Mouse (Mus musculus): ENCODE data around the gene Gm10282. TPM values are rescaled to one million over a fixed set of nuclear protein-coding genes. Genes with fewer than 3 reads are reported as not detected.
A peak's percentile ranks its signal among the peaks of the same experiment; 100 is the strongest.

Gm10282 gene
- polyA plus RNA-seq, 1 experiment from 2014 or later = 26.9 TPM

DNA sequence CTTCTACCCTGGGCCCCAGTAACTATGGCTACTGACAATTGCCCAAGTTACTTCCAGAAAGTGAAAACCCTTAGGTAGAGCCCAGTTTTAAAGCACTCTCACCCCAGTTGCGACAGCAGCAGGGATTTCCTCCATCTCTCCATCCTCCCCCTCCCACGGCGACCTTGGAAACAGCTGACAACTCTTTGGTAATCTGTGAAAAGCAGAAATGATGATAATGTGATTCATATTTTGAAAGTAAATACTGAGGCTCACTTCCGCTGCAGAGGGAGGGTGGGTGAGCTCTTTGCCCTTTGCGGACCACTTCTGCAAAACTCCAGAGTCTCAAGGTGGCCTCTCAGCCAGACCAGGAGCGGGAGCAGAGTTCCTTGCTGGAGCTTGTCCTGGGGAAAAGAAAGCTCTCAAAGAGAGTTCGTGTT is 17.4 kb upstream of the Gm10282 start:
- Histone ChIP-seq H3K9ac (no peak overlapping the region), H3K27ac (no peak overlapping the region), H3K9me3 (no peaks in the 10 kb centered on the region), H3K36me3 (no peaks in the 10 kb centered on the region), H3K27me3 (peaks cover 58% of the 10 kb centered on the region), H3K4me3 (no peak overlapping the region), H3K4me2 (no peak overlapping the region), H3K4me1 (peaks cover 16% of the 10 kb centered on the region)
- WGBS = 70% methylated on average over 7 of the region's 7 CpGs
- ATAC-seq (ENCODE audit: insufficient number of reproducible peaks, insufficient read depth, low FRiP score, low TSS enrichment, low read depth) = no peak

DNA sequence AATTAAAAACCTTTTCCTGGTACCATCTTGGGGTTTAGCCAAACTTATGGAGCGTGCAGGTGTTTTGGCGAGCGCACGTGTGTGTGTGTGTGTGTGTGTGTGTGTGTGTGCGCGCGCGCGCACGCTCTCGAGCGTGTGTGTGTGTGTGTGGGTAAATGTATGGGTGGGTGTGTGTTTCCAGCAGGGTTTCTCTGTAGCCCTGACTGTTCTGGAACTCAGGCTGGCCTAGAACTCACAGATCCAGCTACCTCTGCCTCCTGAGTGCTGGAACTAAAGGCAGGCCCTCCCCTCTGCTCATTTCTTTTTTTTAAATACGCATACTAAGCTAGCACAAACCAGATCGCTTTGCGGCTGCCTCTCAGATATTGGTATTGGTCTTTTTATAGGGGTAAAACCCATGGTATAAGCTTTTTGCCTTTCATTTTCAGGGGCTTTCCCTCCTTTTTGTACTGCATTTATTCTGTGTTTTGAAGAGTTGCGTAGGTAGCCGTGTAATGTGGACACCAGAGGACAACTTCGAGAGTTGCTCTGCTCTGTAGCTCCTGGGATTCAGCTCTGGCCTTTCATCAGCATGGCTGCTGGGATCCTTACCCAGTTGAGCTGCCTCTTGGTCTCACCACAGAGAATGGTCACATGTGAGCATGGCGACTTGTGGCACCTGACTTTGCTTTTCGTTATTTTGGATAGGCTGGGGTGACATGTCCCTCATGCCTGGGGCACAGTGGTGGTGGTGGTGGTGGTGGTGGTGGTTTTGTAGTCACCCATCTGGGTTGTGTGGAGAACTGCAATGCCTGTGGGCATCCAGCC is 16.8 kb upstream of the Gm10282 start:
- ATAC-seq (ENCODE audit: insufficient number of reproducible peaks, insufficient read depth, low FRiP score, low TSS enrichment, low read depth) = no peak
- Histone ChIP-seq H3K27ac (no peak overlapping the region), H3K4me2 (peak overlapping the region; percentile 95), H3K4me3 (no peak overlapping the region), H3K27me3 (peaks cover 60% of the 10 kb centered on the region), H3K9ac (no peak overlapping the region), H3K4me1 (peaks cover 16% of the 10 kb centered on the region), H3K9me3 (no peaks in the 10 kb centered on the region), H3K36me3 (no peaks in the 10 kb centered on the region)
- WGBS = 89% methylated on average over 20 of the region's 20 CpGs

DNA sequence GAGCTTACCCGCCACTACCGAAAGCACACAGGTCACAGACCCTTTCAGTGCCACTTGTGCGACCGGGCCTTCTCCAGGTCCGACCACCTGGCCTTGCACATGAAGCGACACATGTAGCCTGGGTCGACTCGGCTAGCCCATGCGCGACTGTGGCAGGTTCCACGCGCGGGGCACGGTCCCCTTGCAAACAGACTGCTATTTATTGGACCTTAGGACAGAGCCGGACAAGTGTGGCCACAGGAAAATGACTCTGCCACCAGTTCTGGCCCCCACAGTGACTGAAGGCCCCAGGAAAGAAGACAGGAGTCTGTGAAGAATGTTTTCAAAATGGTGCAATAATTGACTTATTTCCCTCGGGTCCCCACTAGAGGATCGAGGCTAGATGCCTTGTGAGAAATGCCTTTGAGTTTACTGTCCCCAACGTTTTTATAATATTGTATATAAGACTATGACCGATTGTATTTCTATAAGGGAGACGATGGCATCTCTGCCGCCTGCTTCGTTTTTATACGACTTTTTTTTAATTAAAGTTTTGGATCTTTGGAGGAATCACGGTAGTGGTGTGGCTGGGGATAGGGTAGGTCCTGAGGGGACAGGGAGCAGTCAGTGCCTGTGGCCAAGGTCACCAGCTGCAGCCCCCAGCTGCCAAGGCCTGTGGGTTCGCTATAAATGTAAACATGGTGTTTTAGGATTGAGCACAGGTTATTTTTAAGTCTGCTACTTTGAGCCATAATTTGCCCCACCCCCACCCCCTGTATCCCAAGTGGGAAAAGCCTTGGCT is 15.9 kb upstream of the Gm10282 start:
- Histone ChIP-seq H3K36me3 (no peaks in the 10 kb centered on the region), H3K27me3 (peaks cover 60% of the 10 kb centered on the region), H3K27ac (no peak overlapping the region), H3K4me2 (peak overlapping the region; percentile 95), H3K9me3 (no peaks in the 10 kb centered on the region), H3K4me3 (peak overlapping the region; percentile 59), H3K4me1 (peaks cover 16% of the 10 kb centered on the region), H3K9ac (no peak overlapping the region)
- ATAC-seq (ENCODE audit: insufficient number of reproducible peaks, insufficient read depth, low FRiP score, low TSS enrichment, low read depth) = no peak
- WGBS = 47% methylated on average over 25 of the region's 25 CpGs

DNA sequence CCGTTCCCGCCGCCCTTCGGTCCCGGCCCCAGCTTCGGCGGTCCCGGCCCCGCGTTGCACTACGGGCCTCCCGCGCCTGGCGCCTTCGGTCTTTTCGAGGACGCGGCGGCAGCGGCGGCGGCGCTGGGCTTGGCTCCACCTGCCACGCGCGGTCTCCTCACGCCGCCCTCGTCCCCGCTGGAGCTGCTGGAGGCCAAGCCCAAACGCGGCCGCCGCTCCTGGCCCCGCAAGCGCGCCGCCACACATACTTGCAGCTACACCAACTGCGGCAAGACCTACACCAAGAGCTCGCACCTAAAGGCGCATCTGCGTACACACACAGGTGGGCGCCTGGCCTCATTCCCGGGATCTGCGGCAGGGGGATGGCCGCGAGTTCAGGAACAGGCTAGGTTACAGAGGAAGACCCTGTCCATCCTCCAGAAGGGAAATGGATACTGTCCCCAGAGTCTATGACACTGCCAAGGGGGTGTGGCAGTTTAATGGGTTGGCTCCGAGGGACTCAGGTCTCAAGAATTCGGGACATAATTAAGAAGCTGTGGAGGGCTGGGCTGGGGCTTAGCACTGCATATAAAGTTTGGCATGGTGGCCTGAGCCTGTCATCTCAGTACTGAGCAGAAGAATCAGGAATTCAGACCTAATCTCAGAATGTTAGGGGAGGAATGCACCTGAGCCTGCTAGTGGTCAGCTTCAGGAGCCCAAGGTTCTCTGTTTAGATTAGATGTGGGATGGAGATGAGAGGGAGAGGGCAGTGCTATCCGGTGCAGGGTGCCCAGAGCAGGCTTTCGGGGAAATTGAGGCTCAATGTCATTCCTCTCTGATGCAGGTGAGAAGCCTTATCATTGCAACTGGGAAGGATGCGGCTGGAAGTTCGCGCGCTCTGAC is 15.1 kb upstream of the Gm10282 start:
- H3K4me2 ChIP-seq = peak overlapping the region; percentile 95
- H3K4me3 ChIP-seq = peak overlapping the region; percentile 59
- no peaks in the 10 kb centered on the region for H3K9me3 ChIP-seq
- WGBS = 6% methylated on average over 49 of the region's 55 CpGs
- H3K4me1 ChIP-seq = peaks cover 16% of the 10 kb centered on the region
- no peak for ATAC-seq (ENCODE audit: insufficient number of reproducible peaks, insufficient read depth, low FRiP score, low TSS enrichment, low read depth)
- H3K36me3 ChIP-seq = no peaks in the 10 kb centered on the region
- peak overlapping the region; percentile 72 for H3K9ac ChIP-seq
- H3K27ac ChIP-seq = no peak overlapping the region
- peaks cover 60% of the 10 kb centered on the region for H3K27me3 ChIP-seq

DNA sequence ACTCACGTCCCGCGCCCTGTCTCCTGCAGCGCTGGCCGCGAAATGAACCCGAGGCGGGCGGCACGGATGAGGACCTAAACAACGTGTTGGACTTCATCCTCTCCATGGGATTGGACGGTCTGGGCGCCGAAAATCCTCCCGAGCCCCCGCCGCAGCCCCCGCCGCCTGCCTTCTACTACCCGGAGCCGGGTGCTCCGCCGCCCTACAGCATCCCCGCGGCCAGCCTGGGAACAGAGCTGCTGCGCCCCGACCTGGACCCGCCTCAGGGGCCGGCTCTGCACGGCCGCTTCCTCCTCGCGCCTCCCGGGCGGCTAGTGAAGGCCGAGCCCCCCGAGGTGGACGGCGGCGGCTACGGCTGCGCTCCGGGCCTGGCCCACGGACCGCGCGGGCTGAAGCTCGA is 14.3 kb upstream of the Gm10282 start:
- H3K27ac ChIP-seq = no peak overlapping the region
- H3K4me1 ChIP-seq = peaks cover 16% of the 10 kb centered on the region
- H3K9ac ChIP-seq = peak overlapping the region; percentile 72
- peak overlapping the region; percentile 95 for H3K4me2 ChIP-seq
- WGBS = 2% methylated on average over 34 of the region's 48 CpGs
- H3K36me3 ChIP-seq = no peaks in the 10 kb centered on the region
- ATAC-seq (ENCODE audit: insufficient number of reproducible peaks, insufficient read depth, low FRiP score, low TSS enrichment, low read depth) = no peak
- peaks cover 58% of the 10 kb centered on the region for H3K27me3 ChIP-seq
- no peaks in the 10 kb centered on the region for H3K9me3 ChIP-seq
- H3K4me3 ChIP-seq = peak overlapping the region; percentile 59

DNA sequence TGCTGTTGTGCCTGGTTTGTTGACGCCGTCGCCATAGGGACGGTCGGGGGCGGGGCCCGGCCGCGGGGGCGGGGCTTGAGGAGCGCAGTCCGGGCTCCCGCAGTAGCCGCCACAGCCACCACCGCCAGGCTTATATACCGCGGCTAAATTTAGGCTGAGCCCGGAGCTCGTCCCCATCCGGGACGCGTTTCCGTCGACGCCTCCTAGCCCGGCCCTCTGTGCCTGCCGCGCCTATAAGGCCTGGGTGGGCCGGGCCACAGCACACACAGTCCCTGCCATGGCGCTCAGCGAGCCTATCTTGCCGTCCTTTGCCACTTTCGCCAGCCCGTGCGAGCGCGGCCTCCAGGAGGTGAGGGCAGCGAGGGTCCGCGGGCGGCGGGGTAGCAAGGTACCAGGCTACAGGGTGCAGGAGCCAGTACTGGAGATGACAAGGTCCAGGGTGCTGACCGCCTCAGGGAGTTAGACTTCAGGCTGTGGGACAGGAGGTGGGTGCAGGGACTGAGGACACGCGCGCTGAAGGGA is 13.8 kb upstream of the Gm10282 start, which contains the start of gene Klf2:
TSS of gene Klf2 (plus strand) at position 233 of the 522 bp plus-strand sequence.
- no peaks in the 10 kb centered on the region for H3K9me3 ChIP-seq
- ATAC-seq (ENCODE audit: insufficient number of reproducible peaks, insufficient read depth, low FRiP score, low TSS enrichment, low read depth) = peak; percentile 95
- H3K4me2 ChIP-seq = peak within 1 kb of the TSS; percentile 95
- H3K9ac ChIP-seq = peak within 1 kb of the TSS; percentile 72
- peaks cover 57% of the 10 kb centered on the region for H3K27me3 ChIP-seq
- no peak within 1 kb of the TSS for H3K27ac ChIP-seq
- no peaks in the 10 kb centered on the region for H3K36me3 ChIP-seq
- 0% methylated on average over 46 of the region's 46 CpGs for WGBS
- H3K4me3 ChIP-seq = peak within 1 kb of the TSS; percentile 59
- H3K4me1 ChIP-seq = peaks cover 16% of the 10 kb centered on the region

DNA sequence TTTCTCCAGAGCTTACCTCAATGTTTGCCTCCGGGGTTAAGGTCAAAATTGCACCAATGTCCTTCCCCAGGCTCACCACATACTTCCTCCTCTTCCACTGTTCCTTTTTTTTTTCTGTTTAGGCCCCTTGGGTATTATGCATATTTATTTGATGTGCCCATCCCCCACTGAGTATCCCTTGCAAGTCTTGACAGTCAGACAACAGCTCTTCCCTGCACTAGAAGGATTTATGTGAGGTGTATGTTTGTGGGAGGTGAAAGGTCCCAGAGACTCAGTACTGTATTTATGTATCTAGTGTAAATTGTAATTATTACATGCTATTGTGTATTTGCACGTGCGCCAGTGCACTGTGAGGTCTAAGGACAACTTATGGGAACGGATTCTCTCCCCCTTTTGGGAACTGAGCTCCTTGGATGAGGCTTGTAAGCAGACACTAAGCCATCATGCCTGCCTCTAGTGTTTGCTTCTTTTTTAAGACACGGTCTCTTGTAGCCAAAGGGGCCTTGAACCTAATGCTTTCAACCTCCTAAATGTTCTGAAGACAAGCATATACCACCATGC is 12.8 kb upstream of the Gm10282 start:
- Histone ChIP-seq H3K4me3 (no peak overlapping the region), H3K27ac (no peak overlapping the region), H3K9ac (no peak overlapping the region), H3K4me1 (peaks cover 16% of the 10 kb centered on the region), H3K4me2 (no peak overlapping the region), H3K36me3 (no peaks in the 10 kb centered on the region), H3K9me3 (no peaks in the 10 kb centered on the region), H3K27me3 (peaks cover 48% of the 10 kb centered on the region)
- ATAC-seq (ENCODE audit: insufficient number of reproducible peaks, insufficient read depth, low FRiP score, low TSS enrichment, low read depth) = no peak
- WGBS = 37% methylated on average over 5 of the region's 5 CpGs

DNA sequence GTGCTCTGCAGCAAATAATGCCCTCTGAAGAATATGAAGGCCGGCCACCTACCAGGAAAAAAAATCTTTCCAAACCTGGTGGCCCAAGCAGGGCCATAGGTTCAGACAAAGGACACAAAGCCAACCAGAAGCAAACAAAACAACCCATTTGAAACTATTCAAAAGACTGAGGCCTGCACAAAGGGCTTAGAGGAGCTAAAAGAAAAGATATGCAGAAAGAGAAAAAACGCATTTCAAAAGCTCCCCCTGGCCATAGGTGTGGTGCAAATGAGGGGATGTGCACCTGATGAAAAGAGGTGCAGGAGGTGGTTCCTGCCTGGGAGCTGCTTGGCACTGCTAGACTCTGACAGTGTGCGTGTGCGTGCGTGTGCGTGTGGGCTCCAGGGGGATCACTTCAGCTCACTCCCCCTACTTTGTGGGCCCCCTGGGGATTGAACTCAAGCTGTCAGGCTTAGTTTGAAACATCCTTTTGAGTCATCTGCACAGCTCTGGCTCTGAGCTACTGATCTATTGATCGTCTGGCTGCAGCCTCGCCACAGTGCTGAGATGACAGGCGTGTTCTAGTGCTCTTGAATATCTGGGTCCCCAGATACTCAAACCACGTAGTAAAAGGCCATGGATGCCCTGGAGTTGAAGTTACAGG is 11.1 kb upstream of the Gm10282 start:
- Histone ChIP-seq H3K4me2 (no peak overlapping the region), H3K9ac (no peak overlapping the region), H3K36me3 (no peaks in the 10 kb centered on the region), H3K9me3 (no peaks in the 10 kb centered on the region), H3K27me3 (peaks cover 35% of the 10 kb centered on the region), H3K27ac (no peak overlapping the region), H3K4me3 (no peak overlapping the region), H3K4me1 (peaks cover 16% of the 10 kb centered on the region)
- WGBS = 30% methylated on average over 10 of the region's 10 CpGs
- ATAC-seq (ENCODE audit: insufficient number of reproducible peaks, insufficient read depth, low FRiP score, low TSS enrichment, low read depth) = no peak

DNA sequence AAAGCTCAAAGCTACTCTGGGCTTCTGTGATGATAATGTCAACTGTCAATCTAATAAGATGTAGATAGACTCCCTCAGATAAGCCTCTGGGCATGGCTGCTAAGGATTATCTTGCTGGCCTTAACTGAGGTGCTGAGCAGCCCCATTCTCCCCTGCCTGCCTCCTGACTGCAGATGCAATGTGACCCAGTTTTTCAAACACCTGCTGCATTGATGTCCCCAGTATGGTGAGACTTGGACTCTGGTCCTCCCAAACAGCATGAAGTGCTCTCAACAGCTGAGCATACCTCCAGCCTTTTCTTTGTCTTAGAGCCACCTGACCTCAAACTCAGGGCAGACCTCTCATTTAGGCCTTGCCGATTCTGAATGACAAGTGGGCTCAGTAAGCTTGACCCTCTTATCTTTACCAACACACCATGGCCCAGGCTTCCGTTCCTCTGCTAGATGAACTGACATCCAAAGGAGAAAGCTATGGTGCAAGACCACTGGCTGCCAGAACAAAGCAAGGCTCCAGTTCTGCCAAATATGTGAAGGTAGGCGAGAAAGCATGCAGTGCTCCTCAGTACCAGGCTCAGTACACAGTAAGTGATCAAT is 8.0 kb upstream of the Gm10282 start:
- WGBS = 82% methylated on average over 3 of the region's 3 CpGs
- Histone ChIP-seq H3K36me3 (no peaks in the 10 kb centered on the region), H3K9me3 (no peaks in the 10 kb centered on the region), H3K27me3 (peaks cover 8% of the 10 kb centered on the region), H3K27ac (no peak overlapping the region), H3K4me2 (no peak overlapping the region), H3K4me3 (no peak overlapping the region), H3K9ac (no peak overlapping the region), H3K4me1 (no peaks in the 10 kb centered on the region)
- no peak for ATAC-seq (ENCODE audit: insufficient number of reproducible peaks, insufficient read depth, low FRiP score, low TSS enrichment, low read depth)

DNA sequence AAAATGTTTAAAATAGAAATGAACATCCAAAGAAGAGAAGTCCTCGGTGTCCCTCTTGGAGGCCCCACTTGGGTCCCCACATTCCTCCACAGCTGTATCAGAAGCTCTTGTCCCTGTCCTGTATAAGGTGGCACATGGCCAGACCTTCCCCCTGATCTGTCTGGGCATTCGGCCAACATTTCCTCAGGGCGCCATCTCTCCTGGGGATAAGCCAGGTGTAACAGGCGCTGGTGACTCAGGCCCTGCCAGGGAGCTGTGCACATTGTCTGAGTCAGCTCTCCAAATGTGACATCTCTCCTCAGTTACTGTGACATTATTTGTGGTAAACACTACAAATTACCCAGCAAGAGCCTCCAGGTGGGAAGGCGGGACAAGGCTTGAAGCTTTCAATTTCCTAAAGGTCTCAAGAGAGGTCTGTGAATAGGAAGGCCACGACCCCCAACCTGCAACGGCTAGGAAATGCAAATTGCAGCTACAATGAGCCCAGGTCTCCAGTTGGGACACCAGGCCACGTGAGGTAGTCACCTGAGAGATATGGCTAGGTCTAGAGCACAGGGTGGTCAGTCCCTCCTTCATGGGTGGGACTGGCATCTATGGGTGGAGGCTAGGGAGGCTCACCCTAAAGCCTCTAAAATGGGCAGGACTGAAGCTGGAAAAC is 5.9 kb upstream of the Gm10282 start:
- H3K9me3 ChIP-seq = no peaks in the 10 kb centered on the region
- no peak overlapping the region for H3K4me3 ChIP-seq
- H3K4me1 ChIP-seq = no peaks in the 10 kb centered on the region
- ATAC-seq (ENCODE audit: insufficient number of reproducible peaks, insufficient read depth, low FRiP score, low TSS enrichment, low read depth) = peak; percentile 48
- no peak overlapping the region for H3K4me2 ChIP-seq
- no peaks in the 10 kb centered on the region for H3K36me3 ChIP-seq
- WGBS = 41% methylated on average over 8 of the region's 8 CpGs
- H3K9ac ChIP-seq = no peak overlapping the region
- H3K27ac ChIP-seq = no peak overlapping the region
- H3K27me3 ChIP-seq = no peaks in the 10 kb centered on the region
